Mouse (Mus musculus) thymus, adult 2 months (tissue): ENCODE measurements around the gene Hexim2. TPM values are rescaled to one million over a fixed set of nuclear protein-coding genes. Genes with fewer than 3 reads are reported as not detected.

Experiments used
- DNase-seq: peaks from one replicate; pipeline ENCODE4 v3.0.0; 2021
- H3K27ac ChIP-seq: fragments of 200-500 bp; 2 replicates; pipeline ENCODE4 v1.5.1; 2012; ENCODE audit warnings: low read length, control low read depth; ENCODE audit not compliant: control insufficient read depth, insufficient read depth
- H3K27me3 ChIP-seq: fragments of 200-500 bp; 2 replicates; pipeline ENCODE4 v1.6.1; 2012; ENCODE audit warnings: mild to moderate bottlenecking, low read length, moderate library complexity, mixed read lengths; ENCODE audit not compliant: control insufficient read depth, insufficient read depth
- H3K36me3 ChIP-seq: fragments of 200-500 bp; 2 replicates; pipeline ENCODE4 v1.6.1; 2012; ENCODE audit warnings: mild to moderate bottlenecking, low read length, moderate library complexity; ENCODE audit not compliant: control insufficient read depth, insufficient read depth
- H3K4me1 ChIP-seq: fragments of 200-500 bp; replicated peaks from 2 replicates; pipeline ENCODE4 v1.6.1; 2012; ENCODE audit warnings: low read length; ENCODE audit not compliant: control insufficient read depth, insufficient read depth
- H3K4me3 ChIP-seq: fragments of 200-500 bp; 2 replicates; pipeline ENCODE4 v1.5.1; 2012; ENCODE audit warnings: mild to moderate bottlenecking, low read length, control low read depth, moderate library complexity; ENCODE audit not compliant: control insufficient read depth, insufficient read depth
- CTCF ChIP-seq: fragments of 200-500 bp; IDR thresholded peaks from 2 replicates; pipeline ENCODE4 v1.5.1; 2012; ENCODE audit warnings: mild to moderate bottlenecking, control low read depth, low read length, moderate library complexity, borderline replicate concordance; ENCODE audit not compliant: control insufficient read depth, poor library complexity, insufficient read depth; ENCODE audit errors: extremely low read depth
- POLR2A ChIP-seq: fragments of 200-500 bp; IDR thresholded peaks from 2 replicates; pipeline ENCODE4 v1.6.1; 2012; ENCODE audit warnings: mild to moderate bottlenecking, low read length, control low read depth, moderate library complexity; ENCODE audit not compliant: control insufficient read depth, poor library complexity, insufficient read depth; ENCODE audit errors: extremely low read depth
- WGBS: fragments of 180-500 bp; shearing (Covaris S2); methylation state at CpG from one replicate; pipeline ENCODE4 v1.1.7; 2018; 5-methylcytosine and 5-hydroxymethylcytosine counted together
- polyA plus RNA-seq: library from polyadenylated mRNA; depleted of rRNA; stranded (reverse); fragments of >200 nt; gene quantifications from 2 replicates; pipeline ENCODE4 v1.2.3, GENCODE M21; 2012; rRNA removed

The Hexim2 gene
- polyA plus RNA-seq, 1 experiment: 4.9 TPM

GRCm38 (mm10) chr11:103181349-103181748 lies 49.1 kb downstream of the Hexim2 start:
- Histone ChIP-seq H3K4me3 (no peak overlapping the region), H3K36me3 (peaks cover 40% of the 10 kb centered on the region), H3K27ac (no peak overlapping the region), H3K4me1 (peaks cover 23% of the 10 kb centered on the region), H3K27me3 (no peaks in the 10 kb centered on the region)
- TF ChIP-seq CTCF (no peak), POLR2A (no peak)
- 92% methylated on average over 9 of the region's 9 CpGs for WGBS
- no peak for DNase-seq

- WGBS: 96% methylated on average over 3 of the region's 3 CpGs
These were observed 49.7 kb downstream of the Hexim2 start for GRCm38 (mm10) chr11:103181911-103182310.

GRCm38 (mm10) chr11:103184891-103185290 lies 52.7 kb downstream of the Hexim2 start:
- H3K36me3 ChIP-seq: peaks cover 67% of the 10 kb centered on the region
- H3K27me3 ChIP-seq: no peaks in the 10 kb centered on the region
- H3K4me1 ChIP-seq: no peaks in the 10 kb centered on the region
- no peak for TF ChIP-seq CTCF
- H3K4me3 ChIP-seq: no peak overlapping the region
- H3K27ac ChIP-seq: no peak overlapping the region
- 80% methylated on average over 2 of the region's 2 CpGs for WGBS
- DNase-seq: peak; percentile 56

More at GRCm38 (mm10) chr11:103181911-103182310, 49.7 kb downstream of the Hexim2 start:
- Histone ChIP-seq H3K27me3 (no peaks in the 10 kb centered on the region), H3K27ac (no peak overlapping the region), H3K36me3 (peaks cover 45% of the 10 kb centered on the region), H3K4me1 (peaks cover 19% of the 10 kb centered on the region), H3K4me3 (no peak overlapping the region)
- no peak for TF ChIP-seq CTCF
- TF ChIP-seq POLR2A: no peak
- no peak for DNase-seq

Other genes starting within 250 kb of the Hexim2 start
- gene Fam187a, start 247.3 kb upstream of the Hexim2 start, polyA plus RNA-seq: not detected in 2 replicates
- 0.94 and 1.1 TPM in 2 replicates for gene Gfap, start 231.5 kb upstream of the Hexim2 start, polyA plus RNA-seq
- gene Kif18b, start 207.3 kb upstream of the Hexim2 start, polyA plus RNA-seq: 45.1 and 60.0 TPM in 2 replicates
- gene C1ql1, start 185.7 kb upstream of the Hexim2 start, polyA plus RNA-seq: 0.08 and 0.20 TPM in 2 replicates
- 52.5 and 60.8 TPM in 2 replicates for gene Nmt1, start 104.2 kb upstream of the Hexim2 start, polyA plus RNA-seq
- gene Dcakd, start 104.1 kb upstream of the Hexim2 start, polyA plus RNA-seq: 77.5 and 88.2 TPM in 2 replicates
- 3.9 and 5.4 TPM in 2 replicates for gene Plcd3, start 30.8 kb upstream of the Hexim2 start, polyA plus RNA-seq
- gene Acbd4, start 30.7 kb upstream of the Hexim2 start, polyA plus RNA-seq: 28.8 and 29.5 TPM in 2 replicates
- 18.2 and 18.4 TPM in 2 replicates for gene Hexim1, start 16.2 kb upstream of the Hexim2 start, polyA plus RNA-seq
- gene Fmnl1, start 38.7 kb downstream of the Hexim2 start, polyA plus RNA-seq: 235 and 264 TPM in 2 replicates
- 0.23 and 0.35 TPM in 2 replicates for gene 1700023F06Rik, start 76.1 kb downstream of the Hexim2 start, polyA plus RNA-seq
- gene Spata32, start 86.0 kb downstream of the Hexim2 start, polyA plus RNA-seq: not detected in 2 replicates
- 40.7 and 41.3 TPM in 2 replicates for gene Map3k14, start 135.0 kb downstream of the Hexim2 start, polyA plus RNA-seq
- gene Arhgap27, start 231.3 kb downstream of the Hexim2 start, polyA plus RNA-seq: 124 and 125 TPM in 2 replicates